Mouse (Mus musculus): ENCODE data around the gene Scgb2b24.

Scgb2b24 gene

GRCm38 (mm10) chr7:33739212-33739611 is at the start of gene Scgb2b24:
Scgb2b24 (minus strand) TSS chr7:33739312.
- DNase-seq (ENCODE audit: low spot score) = no peak

- DNase-seq (ENCODE audit: low spot score) = no peak
Observed at GRCm38 (mm10) chr7:33743499-33743898, 4.4 kb upstream of the Scgb2b24 start, which contains the start of gene Scgb1b24. Scgb1b24 (plus strand) TSS chr7:33743799.

- no peak for DNase-seq (ENCODE audit: low spot score)
Observed at GRCm38 (mm10) chr7:33689864-33690263, 49.2 kb downstream of the Scgb2b24 start.

Data from layer of hippocampus, adult 9-10 months (tissue).